Mouse (Mus musculus) kidney, postnatal 0 days (tissue): ENCODE measurements around the gene Cdkn1b. TPM values are rescaled to one million over a fixed set of nuclear protein-coding genes. Genes with fewer than 3 reads are reported as not detected.
A peak's percentile ranks its signal among the peaks of the same experiment; 100 is the strongest.

Experiments
- ATAC-seq: fragments of 200-750 bp; cut with Nextera tagmentation; replicated peaks from 2 replicates; pipeline ENCODE4 v1.8.0; 2017; ENCODE audit warnings: low read depth, moderate number of reproducible peaks, moderate TSS enrichment, moderate library complexity; ENCODE audit not compliant: low FRiP score
- DNase-seq: peaks from one replicate; pipeline ENCODE4 v3.0.0-alpha.2; 2016; ENCODE audit warnings: low spot score
- H3K27ac ChIP-seq: fragments of 300-500 bp; sonication (generic); 2 replicates; pipeline ENCODE4 v1.5.1; 2014; ENCODE audit warnings: mild to moderate bottlenecking
- H3K27me3 ChIP-seq: fragments of 300-500 bp; sonication (generic); 2 replicates; pipeline ENCODE4 v1.6.1; 2014; ENCODE audit warnings: low read length, mixed read lengths; ENCODE audit not compliant: insufficient read depth
- H3K36me3 ChIP-seq: fragments of 300-500 bp; sonication (generic); 2 replicates; pipeline ENCODE4 v1.6.1; 2014; ENCODE audit warnings: low read length, mixed read lengths; ENCODE audit not compliant: insufficient read depth
- H3K4me1 ChIP-seq: fragments of 300-500 bp; sonication (generic); replicated peaks from 2 replicates; pipeline ENCODE4 v1.6.1; 2014; ENCODE audit warnings: antibody characterized with exemption, low read length, mixed read lengths; ENCODE audit not compliant: insufficient read depth
- H3K4me2 ChIP-seq: fragments of 300-500 bp; sonication (generic); 2 replicates; pipeline ENCODE4 v1.6.1; 2014; ENCODE audit warnings: mild to moderate bottlenecking, low read length, moderate library complexity, mixed read lengths
- H3K4me3 ChIP-seq: fragments of 300-500 bp; sonication (generic); replicated peaks from 2 replicates; pipeline ENCODE4 v1.5.1; 2014; ENCODE audit warnings: low read depth, low read length
- H3K9ac ChIP-seq: fragments of 300-500 bp; sonication (generic); 2 replicates; pipeline ENCODE4 v1.6.1; 2014; ENCODE audit warnings: low read depth, low read length
- H3K9me3 ChIP-seq: fragments of 300-500 bp; sonication (generic); replicated peaks from 2 replicates; pipeline ENCODE4 v1.6.1; 2016; ENCODE audit warnings: low read length, inconsistent platforms, mixed read lengths
- CTCF ChIP-seq: IDR thresholded peaks from 2 replicates; pipeline ENCODE4 v1.5.1; 2016; ENCODE audit warnings: antibody characterized with exemption, low read depth, mild to moderate bottlenecking, moderate library complexity
- WGBS: fragments of 180-500 bp; shearing (Covaris S2); extraction: QIAGEN DNeasy Blood & Tissue Kit; methylation state at CpG from one replicate; pipeline ENCODE4 v1.1.7; 2014; 5-methylcytosine and 5-hydroxymethylcytosine counted together
- polyA plus RNA-seq: library from polyadenylated mRNA; unstranded; fragments of >200 nt; fragmentation: Nextera tagmentation; extraction: Ambion mirVana; gene quantifications from 2 replicates; pipeline ENCODE4 v1.2.1, GENCODE M21; 2015

Gene Cdkn1b
- polyA plus RNA-seq, 1 experiment from 2014 or later = 25.1 TPM

GRCm38 (mm10) chr6:134953976-134954375 is 33.8 kb downstream of the Cdkn1b start:
- TF ChIP-seq CTCF = peak; percentile 23; the same call in 1 of the 2 replicates
- WGBS = 35% methylated on average over 11 of the region's 11 CpGs
- peak overlapping the region; percentile 36; the same call in 1 of the 2 replicates for H3K27ac ChIP-seq

GRCm38 (mm10) chr6:134956388-134956787 is 36.2 kb downstream of the Cdkn1b start:
- no peaks in the 10 kb centered on the region for H3K4me1 ChIP-seq
- H3K9me3 ChIP-seq = no peaks in the 10 kb centered on the region
- no peak overlapping the region for H3K27ac ChIP-seq
- no peak overlapping the region for H3K4me3 ChIP-seq
- H3K4me2 ChIP-seq = no peak overlapping the region
- TF ChIP-seq CTCF = peak; percentile 32; the same call in 1 of the 2 replicates
- H3K36me3 ChIP-seq = no peaks in the 10 kb centered on the region
- DNase-seq (no peak), ATAC-seq (no peak)
- WGBS = 86% methylated on average over 4 of the region's 4 CpGs
- H3K9ac ChIP-seq = no peak overlapping the region
- no peaks in the 10 kb centered on the region for H3K27me3 ChIP-seq

More at GRCm38 (mm10) chr6:134953976-134954375, 33.8 kb downstream of the Cdkn1b start:
- peak; percentile 59 for ATAC-seq
- Histone ChIP-seq H3K4me3 (0 out of 2 replicates have a peak overlapping the region, but pooled peaks have one; percentile 4), H3K4me1 (no peaks in the 10 kb centered on the region), H3K9ac (peak overlapping the region; percentile 28; the same call in 1 of the 2 replicates), H3K9me3 (no peaks in the 10 kb centered on the region), H3K4me2 (no peak overlapping the region; the same call in 1 of the 2 replicates), H3K27me3 (no peaks in the 10 kb centered on the region), H3K36me3 (no peaks in the 10 kb centered on the region)
- DNase-seq = no peak

- H3K4me2 ChIP-seq = no peak overlapping the region
- no peak overlapping the region for H3K27ac ChIP-seq
- no peaks in the 10 kb centered on the region for H3K4me1 ChIP-seq
- ATAC-seq (no peak), DNase-seq (no peak)
- H3K9me3 ChIP-seq = no peaks in the 10 kb centered on the region
- 43% methylated on average over 5 of the region's 5 CpGs for WGBS
- TF ChIP-seq CTCF = no peak
- no peaks in the 10 kb centered on the region for H3K27me3 ChIP-seq
- no peaks in the 10 kb centered on the region for H3K36me3 ChIP-seq
- no peak overlapping the region for H3K9ac ChIP-seq
- no peak overlapping the region for H3K4me3 ChIP-seq
Measured at GRCm38 (mm10) chr6:134961286-134961685, 41.1 kb downstream of the Cdkn1b start.

- Histone ChIP-seq H3K4me3 (no peak overlapping the region), H3K36me3 (no peaks in the 10 kb centered on the region), H3K9ac (no peak overlapping the region), H3K9me3 (no peaks in the 10 kb centered on the region), H3K27ac (no peak overlapping the region), H3K27me3 (no peaks in the 10 kb centered on the region), H3K4me1 (no peaks in the 10 kb centered on the region), H3K4me2 (no peak overlapping the region)
- WGBS = 54% methylated on average over 9 of the region's 9 CpGs
- no peak for TF ChIP-seq CTCF
- no peak for ATAC-seq
- no peak for DNase-seq
Measured at GRCm38 (mm10) chr6:134961858-134962517, 41.8 kb downstream of the Cdkn1b start.

GRCm38 (mm10) chr6:134962518-134962893 is 42.3 kb downstream of the Cdkn1b start:
- no peaks in the 10 kb centered on the region for H3K4me1 ChIP-seq
- H3K9me3 ChIP-seq = no peaks in the 10 kb centered on the region
- H3K27ac ChIP-seq = no peak overlapping the region
- H3K4me3 ChIP-seq = no peak overlapping the region
- H3K36me3 ChIP-seq = no peaks in the 10 kb centered on the region
- no peak for TF ChIP-seq CTCF
- DNase-seq (no peak), ATAC-seq (no peak)
- no peak overlapping the region for H3K4me2 ChIP-seq
- H3K9ac ChIP-seq = no peak overlapping the region
- no peaks in the 10 kb centered on the region for H3K27me3 ChIP-seq
- WGBS = 77% methylated on average over 5 of the region's 5 CpGs

- Histone ChIP-seq H3K27me3 (no peaks in the 10 kb centered on the region), H3K36me3 (no peaks in the 10 kb centered on the region), H3K4me1 (no peaks in the 10 kb centered on the region), H3K27ac (no peak overlapping the region), H3K4me2 (no peak overlapping the region), H3K9ac (no peak overlapping the region), H3K4me3 (no peak overlapping the region), H3K9me3 (no peaks in the 10 kb centered on the region)
- ATAC-seq = no peak
- no peak for DNase-seq
- TF ChIP-seq CTCF = no peak
- 54% methylated on average over 2 of the region's 2 CpGs for WGBS
Measured at GRCm38 (mm10) chr6:134963910-134964309, 43.7 kb downstream of the Cdkn1b start.

GRCm38 (mm10) chr6:134966681-134967080 is 46.5 kb downstream of the Cdkn1b start:
- WGBS = 80% methylated on average over 5 of the region's 5 CpGs
- no peak overlapping the region for H3K4me3 ChIP-seq
- H3K4me1 ChIP-seq = no peaks in the 10 kb centered on the region
- no peaks in the 10 kb centered on the region for H3K36me3 ChIP-seq
- no peak overlapping the region for H3K4me2 ChIP-seq
- H3K27me3 ChIP-seq = no peaks in the 10 kb centered on the region
- H3K9me3 ChIP-seq = no peaks in the 10 kb centered on the region
- no peak for ATAC-seq
- no peak overlapping the region for H3K27ac ChIP-seq
- TF ChIP-seq CTCF = no peak
- no peak overlapping the region for H3K9ac ChIP-seq
- no peak for DNase-seq
